Mouse (Mus musculus) small intestine, adult 2 months (tissue): ENCODE results near the gene Mrps18a.
A peak's percentile ranks its signal among the peaks of the same experiment; 100 is the strongest.

Source experiments
- CTCF ChIP-seq: fragments of 200-500 bp; IDR thresholded peaks from 2 replicates; pipeline ENCODE4 v1.5.1; 2012; ENCODE audit warnings: low read depth, mild to moderate bottlenecking, control low read depth, inconsistent platforms, low read length, moderate library complexity, mixed read lengths; ENCODE audit not compliant: insufficient replicate concordance, insufficient read length; ENCODE audit errors: extremely low read depth
- POLR2A ChIP-seq: fragments of 200-500 bp; IDR thresholded peaks from 2 replicates; pipeline ENCODE4 v1.6.1; 2012; ENCODE audit warnings: low read depth, mild to moderate bottlenecking, control low read depth, inconsistent platforms, low read length, moderate library complexity

- TF ChIP-seq CTCF, result peak; percentile 10; the same call in 1 of the 2 replicates
- TF ChIP-seq POLR2A, result no peak
Observed at GRCm38 (mm10) chr17:46079037-46079436, 31.7 kb upstream of the Mrps18a start.
